Mouse (Mus musculus): Measurements from ENCODE around the gene Ethe1. TPM values are rescaled to one million over a fixed set of nuclear protein-coding genes. Genes with fewer than 3 reads are reported as not detected.
"Not testable (repeated sequence)": the region's sequence is repeated elsewhere in the genome, so short reads cannot be mapped to it uniquely, and the experiment has no call there.

Gene Ethe1
- total RNA-seq, 2 experiments from 2014 or later = 11.9 to 13.0 TPM

- intact Hi-C loops (cut with DNase I) = no loop called here
These were observed 20.7 kb downstream of the Ethe1 start for GRCm38 (mm10) chr7:24608017-24608416.

GRCm38 (mm10) chr7:24608561-24608960 is 21.2 kb downstream of the Ethe1 start:
- intact Hi-C loops (cut with DNase I) = no loop called here
- DNase-seq (ENCODE audit: extremely low spot score in 1 of 2, low spot score in 2 of 2) = no peak

More at GRCm38 (mm10) chr7:24608017-24608416, 20.7 kb downstream of the Ethe1 start:
- no peak for DNase-seq (ENCODE audit: extremely low spot score in 1 of 2, low spot score in 2 of 2)

- intact Hi-C loops (cut with DNase I) = no loop called here
- no peak for DNase-seq (ENCODE audit: extremely low spot score in 1 of 2, low spot score in 2 of 2)
These were observed 23.0 kb downstream of the Ethe1 start, which contains the start of gene Phldb3 for GRCm38 (mm10) chr7:24610144-24610878. Gene Phldb3, plus strand, starts transcription at chr7:24610763.

GRCm38 (mm10) chr7:24610879-24611494 is 23.6 kb downstream of the Ethe1 start:
- intact Hi-C loops (cut with DNase I) = no loop called here
- peak in 1 of 2 experiments; percentile 75 for DNase-seq (ENCODE audit: extremely low spot score in 1 of 2, low spot score in 2 of 2)

GRCm38 (mm10) chr7:24611709-24612108 is 24.4 kb downstream of the Ethe1 start:
- intact Hi-C loops (cut with DNase I) = no loop called here
- no peak for DNase-seq (ENCODE audit: extremely low spot score in 1 of 2, low spot score in 2 of 2)

GRCm38 (mm10) chr7:24612308-24612910 is 25.1 kb downstream of the Ethe1 start:
- intact Hi-C loops (cut with DNase I) = no loop called here
- DNase-seq (ENCODE audit: extremely low spot score in 1 of 2, low spot score in 2 of 2) = no peak

GRCm38 (mm10) chr7:24614816-24615215 is 27.5 kb downstream of the Ethe1 start:
- intact Hi-C loops (cut with DNase I) = no loop called here
- no peak for DNase-seq (ENCODE audit: extremely low spot score in 1 of 2, low spot score in 2 of 2)

GRCm38 (mm10) chr7:24617763-24618162 is 30.4 kb downstream of the Ethe1 start:
- no peak for DNase-seq (ENCODE audit: extremely low spot score in 1 of 2, low spot score in 2 of 2)
- intact Hi-C loops (cut with DNase I) = no loop called here

GRCm38 (mm10) chr7:24618374-24618773 is 31.0 kb downstream of the Ethe1 start:
- intact Hi-C loops (cut with DNase I); DNase-seq (ENCODE audit: extremely low spot score in 1 of 2, low spot score in 2 of 2): not testable (repeated sequence)

GRCm38 (mm10) chr7:24619671-24620397 is 32.5 kb downstream of the Ethe1 start:
- intact Hi-C loops (cut with DNase I) = no loop called here
- DNase-seq (ENCODE audit: extremely low spot score in 1 of 2, low spot score in 2 of 2) = no peak

GRCm38 (mm10) chr7:24621193-24621592 is 33.9 kb downstream of the Ethe1 start:
- intact Hi-C loops (cut with DNase I) = no loop called here
- DNase-seq (ENCODE audit: extremely low spot score in 1 of 2, low spot score in 2 of 2) = no peak

- DNase-seq (ENCODE audit: extremely low spot score in 1 of 2, low spot score in 2 of 2) = no peak
- intact Hi-C loops (cut with DNase I) = no loop called here
These were observed 35.6 kb downstream of the Ethe1 start for GRCm38 (mm10) chr7:24622967-24623366.

GRCm38 (mm10) chr7:24628685-24629610 is 41.6 kb downstream of the Ethe1 start:
- intact Hi-C loops (cut with DNase I) = no loop called here
- DNase-seq (ENCODE audit: extremely low spot score in 1 of 2, low spot score in 2 of 2) = peak in 1 of 2 experiments; percentile 87

- DNase-seq (ENCODE audit: extremely low spot score in 1 of 2, low spot score in 2 of 2) = no peak
- intact Hi-C loops (cut with DNase I) = no loop called here
These were observed 42.3 kb downstream of the Ethe1 start for GRCm38 (mm10) chr7:24629672-24630071.

- no peak for DNase-seq (ENCODE audit: extremely low spot score in 1 of 2, low spot score in 2 of 2)
These were observed 43.0 kb downstream of the Ethe1 start for GRCm38 (mm10) chr7:24630116-24630880.

GRCm38 (mm10) chr7:24636264-24636663 is 48.9 kb downstream of the Ethe1 start, which contains the start of gene Lypd3:
Gene Lypd3, plus strand, starts transcription at chr7:24636550.
- intact Hi-C loops (cut with DNase I) = no loop called here
- DNase-seq (ENCODE audit: extremely low spot score in 1 of 2, low spot score in 2 of 2) = no peak

More at GRCm38 (mm10) chr7:24630116-24630880, 43.0 kb downstream of the Ethe1 start:
- intact Hi-C loops (cut with DNase I) = no loop called here

GRCm38 (mm10) chr7:24637046-24637445 is 49.7 kb downstream of the Ethe1 start:
- DNase-seq (ENCODE audit: extremely low spot score in 1 of 2, low spot score in 2 of 2) = no peak
- intact Hi-C loops (cut with DNase I) = no loop called here

Measured in left cerebral cortex, postnatal 10 days (tissue).